Mouse (Mus musculus) thymus, adult 18-20 months (tissue): ENCODE results near the gene Zbtb9.
"Not testable (repeated sequence)": the region's sequence is repeated elsewhere in the genome, so short reads cannot be mapped to it uniquely, and the experiment has no call there.

Experiments used
- DNase-seq, 2 experiments: peaks; one replicate each; pipeline ENCODE4 v3.0.0; 2022; ENCODE audit warnings: mixed read lengths in 2 of 2

Zbtb9 gene

DNA sequence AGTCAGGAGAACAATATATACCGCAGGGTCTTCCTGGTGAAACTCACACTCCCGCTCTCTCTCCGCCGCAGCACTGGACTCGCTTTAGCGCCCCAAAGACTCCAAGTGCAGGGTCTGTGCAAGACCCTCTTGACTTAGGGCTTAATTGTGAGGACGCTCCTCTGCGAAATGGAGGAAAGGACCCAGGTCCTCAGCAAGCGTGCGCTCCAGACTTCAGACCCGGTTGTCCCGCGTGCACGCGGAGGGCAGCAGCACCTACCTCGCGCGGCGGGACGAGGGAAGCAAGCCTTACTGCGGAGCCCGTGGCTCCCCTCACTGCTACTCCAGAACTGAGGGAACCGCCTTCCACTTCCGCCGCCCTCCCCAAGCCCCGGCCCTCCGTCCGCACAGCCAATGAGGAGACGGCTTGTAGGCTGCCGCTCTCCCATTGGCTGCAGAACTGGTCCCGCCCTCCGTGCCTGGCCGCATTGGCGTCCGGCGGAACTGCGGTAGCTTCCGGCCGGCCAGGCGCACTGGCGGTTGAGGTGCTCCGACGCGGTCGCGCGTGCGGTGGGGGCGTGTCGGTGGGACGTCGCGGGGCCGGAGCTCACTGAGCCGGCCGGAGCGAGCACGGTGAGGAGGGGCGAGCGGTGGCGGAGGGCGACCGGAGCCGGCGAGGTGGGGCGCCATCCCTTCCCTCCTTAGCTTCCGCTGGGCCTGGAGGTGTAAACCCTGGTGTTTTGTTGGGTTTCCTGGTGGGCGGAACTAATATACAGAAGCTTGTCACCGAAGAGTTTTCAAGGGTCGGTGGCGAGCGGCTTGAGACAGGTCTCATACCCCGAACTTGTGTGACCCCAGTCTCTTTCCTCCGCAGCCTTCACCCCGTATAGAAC lies at the start of gene Zbtb9:
Gene Zbtb9 (plus strand): TSS at position 465 of the 872 bp plus-strand sequence.
- peak; percentile 96 for DNase-seq

DNA sequence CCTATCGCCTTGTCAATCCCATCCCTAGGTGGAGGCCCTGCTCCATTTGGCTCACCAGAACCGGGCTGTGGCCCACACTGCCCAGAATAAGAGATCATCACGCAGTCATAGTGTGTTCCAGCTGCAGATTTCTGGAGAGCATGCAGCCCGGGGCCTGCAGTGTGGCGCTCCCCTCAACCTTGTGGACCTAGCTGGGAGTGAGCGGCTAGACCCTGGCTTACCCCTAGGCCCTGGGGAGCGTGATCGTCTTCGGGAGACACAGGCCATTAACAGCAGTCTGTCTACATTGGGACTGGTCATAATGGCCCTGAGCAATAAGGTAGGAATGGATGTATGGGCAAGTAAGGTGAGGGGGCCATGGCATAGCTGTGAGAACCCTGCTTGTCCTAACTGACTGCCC lies 47.6 kb upstream of the Zbtb9 start:
- not testable (repeated sequence) for DNase-seq

DNA sequence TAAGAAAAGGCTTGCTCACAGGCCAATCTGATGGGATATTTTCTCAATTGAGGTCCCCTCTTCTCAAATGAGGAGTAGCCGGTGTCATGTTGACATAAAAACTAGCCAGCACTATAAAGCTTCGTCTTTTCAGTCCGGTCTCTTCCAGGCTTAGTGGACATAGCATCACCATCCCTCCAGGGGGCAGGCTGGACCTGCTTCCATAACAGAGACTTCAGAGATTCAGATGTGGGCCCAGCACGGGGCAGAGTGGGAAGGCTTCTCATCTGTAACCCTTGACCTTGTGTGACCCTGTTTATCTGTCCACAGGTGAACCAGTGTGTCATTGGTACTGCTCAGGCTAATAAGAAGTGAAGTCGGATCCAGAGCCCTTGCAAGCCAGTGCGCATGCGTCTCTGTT lies 41.2 kb upstream of the Zbtb9 start:
- not testable (repeated sequence) for DNase-seq

DNA sequence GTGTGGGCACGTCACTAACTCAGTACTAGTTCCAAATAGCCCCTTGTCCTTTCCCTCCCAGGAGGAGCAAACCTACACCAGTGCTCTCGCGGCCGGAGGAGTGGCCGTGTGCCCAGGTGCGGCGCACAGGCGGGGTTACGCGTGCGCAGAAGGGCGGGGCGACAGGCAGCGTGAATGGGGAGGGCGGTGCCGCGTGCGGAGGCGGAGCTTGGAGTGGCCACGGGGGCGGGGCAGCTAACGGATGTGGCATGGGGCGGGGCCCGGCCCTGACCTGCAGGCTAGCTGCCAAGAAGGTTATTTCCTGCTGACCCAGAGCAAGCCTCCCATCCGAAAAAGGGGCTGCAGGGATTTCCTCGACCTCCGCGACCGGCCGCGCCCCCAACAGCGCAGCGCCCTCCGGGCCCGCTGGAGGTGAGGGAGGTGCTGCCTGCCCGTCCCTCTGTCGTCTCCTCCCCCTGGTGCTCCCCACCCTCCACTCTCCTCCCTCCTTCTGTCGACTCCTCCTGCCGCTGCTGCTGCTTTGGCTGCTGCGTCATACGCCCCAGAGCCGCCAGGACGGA lies 40.0 kb upstream of the Zbtb9 start, which contains the start of gene Phf1:
Gene Phf1 (plus strand): TSS at position 214 of the 560 bp plus-strand sequence.
- DNase-seq, result peak; percentile 93 to 95

DNA sequence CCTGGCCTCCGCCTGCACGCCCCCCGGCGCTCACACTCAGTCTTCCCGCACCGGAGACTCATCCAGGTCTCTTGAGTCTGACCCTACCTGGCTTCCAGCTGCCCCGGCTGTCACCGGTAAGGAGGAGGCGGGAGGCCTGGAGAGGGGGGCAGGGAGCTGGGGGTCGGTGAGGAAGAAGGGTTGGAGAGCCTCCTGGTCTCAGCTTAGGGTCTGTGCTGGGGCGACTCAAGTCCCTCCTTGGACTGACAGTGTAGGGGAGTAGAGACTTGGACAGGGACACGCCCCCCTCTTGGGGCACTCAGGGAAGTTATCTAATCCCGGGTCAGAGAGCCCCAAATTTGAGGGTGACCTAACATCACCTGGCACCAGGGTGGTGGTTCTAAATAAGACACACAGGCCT lies 39.5 kb upstream of the Zbtb9 start:
- no peak for DNase-seq

DNA sequence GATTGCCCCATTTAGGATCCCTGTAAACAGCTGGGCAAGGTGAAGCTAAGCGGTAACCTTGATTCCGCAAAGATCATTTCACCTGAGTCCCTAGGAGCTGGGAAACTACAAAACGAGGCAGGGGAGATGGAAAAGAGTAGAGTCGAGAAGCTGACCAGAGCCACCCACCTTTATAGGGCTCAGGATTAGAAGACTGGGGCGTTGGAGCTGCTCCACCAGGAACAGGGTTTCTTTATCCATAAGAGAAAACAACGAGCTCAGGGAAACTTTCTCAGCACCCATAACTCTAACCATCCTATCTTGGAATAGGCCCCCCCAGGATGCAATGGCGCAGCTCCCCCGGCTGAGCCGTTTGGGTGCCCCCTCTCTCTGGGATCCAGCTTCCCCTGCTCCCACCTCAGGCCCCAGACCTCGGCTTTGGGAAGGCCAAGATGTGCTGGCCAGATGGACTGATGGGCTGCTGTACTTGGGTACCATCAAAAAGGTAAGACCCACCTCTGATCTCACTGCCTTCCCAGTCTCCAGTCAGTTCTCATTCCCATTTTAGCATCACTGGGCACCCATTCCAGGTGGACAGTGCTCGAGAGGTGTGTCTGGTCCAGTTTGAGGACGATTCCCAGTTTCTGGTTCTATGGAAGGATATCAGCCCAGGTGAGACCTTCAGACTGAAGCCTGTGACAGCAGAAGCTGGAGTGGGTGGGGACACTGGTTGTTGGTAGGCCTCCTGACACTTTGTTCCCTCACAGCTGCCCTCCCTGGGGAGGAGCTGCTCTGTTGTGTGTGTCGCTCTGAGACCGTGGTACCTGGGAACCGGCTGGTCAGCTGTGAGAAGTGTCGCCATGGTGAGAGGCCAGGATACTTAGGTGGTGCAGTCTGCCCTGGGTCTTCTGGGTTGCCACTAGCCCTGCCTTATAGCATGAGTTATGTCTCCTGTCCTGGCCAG lies 38.8 kb upstream of the Zbtb9 start:
- DNase-seq, result no peak

DNA sequence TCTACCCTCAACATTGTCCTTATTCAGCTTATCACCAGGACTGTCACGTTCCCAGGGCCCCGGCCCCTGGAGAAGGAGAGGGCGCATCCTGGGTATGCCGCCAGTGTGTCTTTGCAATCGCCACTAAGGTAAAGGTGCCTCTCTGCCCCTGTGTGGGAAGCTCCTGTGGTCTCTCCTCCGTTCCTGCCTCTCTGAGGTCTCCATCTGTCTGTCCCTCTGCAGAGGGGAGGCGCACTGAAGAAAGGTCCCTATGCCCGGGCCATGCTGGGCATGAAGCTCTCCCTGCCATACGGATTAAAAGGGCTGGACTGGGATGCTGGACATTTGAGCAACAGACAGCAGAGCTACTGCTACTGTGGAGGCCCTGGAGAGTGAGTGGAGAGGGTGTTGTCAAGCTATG lies 37.9 kb upstream of the Zbtb9 start:
- no peak for DNase-seq

DNA sequence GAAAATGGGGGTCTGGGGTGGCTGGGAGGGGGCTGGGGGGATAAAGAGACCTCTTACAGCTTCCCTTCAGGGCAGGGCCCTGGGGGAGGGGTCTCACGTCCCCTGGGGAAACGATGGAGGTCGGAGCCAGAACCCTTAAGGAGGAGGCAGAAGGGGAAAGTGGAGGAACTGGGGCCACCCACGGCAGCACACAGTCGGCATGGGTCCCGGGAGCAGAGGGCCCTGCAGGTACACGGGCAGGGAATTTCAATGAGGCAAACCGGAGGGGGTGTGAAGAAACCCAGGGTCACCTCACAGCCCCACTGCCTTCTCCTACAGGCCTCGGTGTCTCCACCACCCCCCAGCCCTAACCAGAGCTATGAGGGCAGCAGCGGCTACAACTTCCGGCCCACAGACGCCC lies 36.5 kb upstream of the Zbtb9 start:
- DNase-seq, result no peak

DNA sequence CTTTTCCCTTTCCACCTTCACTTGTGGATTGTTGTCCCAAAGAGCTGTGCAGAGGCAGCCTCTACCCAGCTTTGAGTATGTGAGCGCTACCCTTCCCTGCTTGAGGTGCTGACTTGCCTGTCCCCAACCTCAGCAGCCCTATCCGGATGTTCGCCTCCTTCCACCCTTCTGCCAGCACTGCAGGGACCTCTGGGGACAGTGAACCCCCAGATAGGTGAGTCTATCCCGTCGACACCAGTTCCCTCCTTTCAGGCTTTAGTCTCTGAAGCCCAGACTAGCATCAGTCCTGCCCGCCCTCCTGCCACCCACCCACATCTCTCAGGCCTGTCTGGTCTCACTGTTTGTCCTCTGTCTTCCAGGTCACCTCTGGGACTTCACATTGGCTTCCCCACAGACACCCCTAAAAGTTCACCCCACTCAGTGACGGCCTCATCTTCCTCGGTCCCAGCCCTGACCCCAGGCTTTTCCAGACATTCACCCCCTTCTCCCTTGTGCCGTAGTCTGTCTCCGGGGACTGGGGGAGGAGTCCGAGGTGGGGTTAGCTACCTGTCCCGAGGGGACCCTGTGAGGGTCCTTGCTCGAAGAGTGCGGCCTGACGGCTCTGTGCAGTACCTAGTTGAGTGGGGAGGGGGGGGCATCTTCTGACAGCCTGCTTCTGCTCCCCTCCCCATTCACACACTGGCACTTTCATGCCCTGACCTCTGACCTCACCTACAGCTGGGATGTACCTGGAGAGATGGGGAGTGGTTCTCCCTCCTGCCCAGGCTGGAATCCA lies 35.9 kb upstream of the Zbtb9 start:
- DNase-seq, result no peak

DNA sequence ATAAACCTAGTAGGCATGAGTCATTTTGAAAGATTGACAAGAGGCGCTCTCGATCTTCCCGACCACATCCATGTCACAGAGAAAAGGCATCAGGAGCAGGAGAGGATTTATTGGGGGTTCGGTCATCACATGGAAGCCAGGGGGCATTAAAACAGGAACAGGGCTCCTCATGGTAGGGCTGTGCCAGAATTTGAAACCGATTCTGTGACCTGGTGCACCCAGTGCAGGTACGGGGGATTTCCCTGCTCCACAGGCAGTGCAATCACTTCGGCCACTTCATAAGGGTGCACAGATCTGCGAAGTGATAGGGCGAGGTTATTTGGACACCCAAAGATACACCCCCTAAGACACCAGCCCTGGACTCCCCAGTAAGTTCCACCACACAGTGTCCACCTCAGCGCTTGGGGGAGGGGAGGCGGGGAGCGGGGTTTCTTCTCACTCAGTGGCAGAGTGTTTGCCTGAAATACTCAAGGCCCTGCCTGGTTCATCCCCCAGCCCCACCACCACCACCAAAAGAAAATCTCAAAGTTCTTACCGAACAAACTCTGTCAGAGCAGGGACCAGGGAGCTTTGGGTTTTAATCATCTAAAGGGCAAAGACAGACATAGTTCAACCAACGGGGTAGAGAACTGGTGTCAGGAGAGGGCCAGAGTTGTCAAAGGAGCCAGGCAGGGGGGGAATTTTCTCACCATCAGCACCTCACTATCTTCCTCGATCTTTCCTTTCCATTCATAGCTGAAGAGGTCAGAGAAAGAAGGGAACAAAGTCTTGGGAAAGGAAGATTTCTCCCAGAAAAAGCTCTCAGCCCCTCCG lies 34.9 kb upstream of the Zbtb9 start:
- no peak for DNase-seq

DNA sequence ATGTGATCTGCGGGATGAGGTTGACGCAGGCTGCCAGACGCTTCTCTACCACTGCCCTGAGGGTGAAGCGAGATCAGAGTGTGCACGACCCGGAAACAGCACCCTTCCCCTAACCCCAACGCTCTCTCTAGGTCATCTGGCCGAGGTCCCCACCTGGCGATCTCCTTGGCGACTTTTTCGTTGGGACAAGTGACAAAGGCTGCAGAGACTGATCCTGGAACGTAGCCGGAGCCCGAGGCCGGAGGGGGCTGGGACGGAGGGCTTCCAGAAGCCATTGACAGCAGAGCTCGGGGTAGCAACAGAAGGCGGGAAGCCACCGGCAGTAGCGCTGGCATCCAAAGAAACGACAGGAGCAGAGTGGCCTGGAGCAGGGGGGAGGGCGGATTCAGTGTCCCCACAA lies 34.2 kb upstream of the Zbtb9 start:
- no peak for DNase-seq

DNA sequence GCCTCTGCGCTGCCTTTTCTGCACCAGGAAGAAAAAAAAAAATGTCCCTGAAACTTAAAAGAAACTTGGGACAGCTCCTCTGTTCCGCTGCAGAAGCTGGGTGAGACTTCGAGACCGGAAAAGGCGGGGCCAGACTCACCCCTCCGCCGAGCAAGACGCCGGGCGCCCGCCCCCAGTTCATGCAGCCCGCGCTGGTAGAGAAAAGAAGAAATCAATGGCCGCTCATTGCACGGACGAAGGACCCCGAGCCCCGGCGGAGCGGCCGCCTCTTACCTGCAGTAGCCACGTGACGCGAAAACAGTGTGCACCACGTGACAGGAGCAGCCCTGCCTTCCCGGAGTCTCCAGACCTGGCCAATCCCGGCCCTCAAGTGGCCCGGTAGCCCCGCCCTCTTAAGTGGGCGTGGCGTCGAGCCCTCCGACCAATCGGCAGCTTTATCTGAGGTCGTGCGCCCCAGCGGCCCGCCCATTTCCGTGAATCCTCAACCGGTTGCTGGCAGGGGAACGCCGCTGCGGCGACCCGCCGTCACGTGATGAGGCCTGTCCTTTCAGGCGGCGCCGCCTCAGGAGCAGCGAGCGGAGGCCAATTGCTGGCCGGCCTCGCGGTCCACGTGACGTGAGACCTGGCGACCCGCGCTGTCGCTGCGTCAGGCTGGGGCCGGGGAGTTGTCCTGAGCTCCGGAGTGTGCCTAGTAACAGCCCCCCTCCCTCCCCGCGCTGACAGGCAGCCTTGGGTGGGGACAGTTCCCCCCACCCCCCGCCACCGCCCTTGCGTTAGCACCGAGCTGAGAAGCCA lies 33.6 kb upstream of the Zbtb9 start, which contains the start of gene Cuta:
Gene Cuta (minus strand): TSS at position 392 of the 795 bp plus-strand sequence.
- peak; percentile 100 for DNase-seq

DNA sequence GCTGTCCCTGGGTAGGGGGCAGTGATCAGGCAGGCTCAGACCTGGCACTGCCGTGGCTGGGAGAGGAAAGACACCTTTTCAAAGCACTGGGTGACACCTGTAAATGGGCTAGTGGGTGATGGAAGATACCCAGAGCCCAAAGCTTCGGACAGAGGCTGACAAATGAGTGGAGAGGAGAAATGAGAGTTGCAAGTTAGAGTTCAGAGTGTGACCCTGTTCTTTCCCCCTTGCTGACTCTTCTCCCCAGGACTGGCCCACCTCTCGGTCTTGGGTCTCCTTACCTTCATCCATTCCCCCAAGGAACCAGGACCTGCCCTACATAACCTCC lies 33.0 kb upstream of the Zbtb9 start:
- DNase-seq, result no peak

DNA sequence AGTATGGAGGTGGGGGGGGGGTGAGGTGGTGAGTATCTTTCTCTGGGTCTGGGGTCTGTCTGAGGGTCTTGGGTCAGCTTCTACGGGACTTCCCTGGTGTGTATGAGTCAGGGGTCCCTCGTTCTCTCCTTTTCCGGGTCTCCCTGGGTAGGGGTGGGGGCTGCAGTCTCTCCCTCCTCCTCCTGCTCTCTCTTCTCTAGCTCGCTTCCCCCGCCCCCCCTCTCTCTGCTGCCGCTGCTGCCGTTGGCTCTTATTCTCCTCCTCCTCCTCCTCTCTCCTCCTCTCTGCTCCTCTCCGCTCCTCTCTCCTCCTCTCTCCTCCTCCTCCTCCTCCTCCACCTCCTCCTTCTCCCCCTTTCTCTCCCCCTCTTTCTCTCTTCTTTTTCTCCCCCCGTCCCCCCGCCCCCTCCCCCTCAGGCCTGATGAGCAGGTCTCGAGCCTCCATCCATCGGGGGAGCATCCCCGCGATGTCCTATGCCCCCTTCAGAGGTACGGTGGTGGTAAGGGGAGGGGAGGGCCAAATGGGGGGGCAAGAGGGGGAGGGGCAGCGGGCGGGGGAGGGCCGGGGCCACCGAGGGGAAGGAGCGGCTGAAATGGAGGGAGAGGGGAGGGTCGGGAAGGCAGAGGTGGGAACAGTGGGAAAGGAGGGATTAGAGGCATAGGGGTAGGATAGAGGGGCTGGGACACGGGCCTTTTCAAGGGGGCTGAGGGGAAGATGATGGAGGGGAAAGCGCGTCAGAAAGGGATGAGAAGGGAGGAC lies 31.8 kb upstream of the Zbtb9 start, which contains the start of gene Syngap1:
Gene Syngap1 (plus strand): TSS at position 223 of the 759 bp plus-strand sequence.
- DNase-seq, result no peak

DNA sequence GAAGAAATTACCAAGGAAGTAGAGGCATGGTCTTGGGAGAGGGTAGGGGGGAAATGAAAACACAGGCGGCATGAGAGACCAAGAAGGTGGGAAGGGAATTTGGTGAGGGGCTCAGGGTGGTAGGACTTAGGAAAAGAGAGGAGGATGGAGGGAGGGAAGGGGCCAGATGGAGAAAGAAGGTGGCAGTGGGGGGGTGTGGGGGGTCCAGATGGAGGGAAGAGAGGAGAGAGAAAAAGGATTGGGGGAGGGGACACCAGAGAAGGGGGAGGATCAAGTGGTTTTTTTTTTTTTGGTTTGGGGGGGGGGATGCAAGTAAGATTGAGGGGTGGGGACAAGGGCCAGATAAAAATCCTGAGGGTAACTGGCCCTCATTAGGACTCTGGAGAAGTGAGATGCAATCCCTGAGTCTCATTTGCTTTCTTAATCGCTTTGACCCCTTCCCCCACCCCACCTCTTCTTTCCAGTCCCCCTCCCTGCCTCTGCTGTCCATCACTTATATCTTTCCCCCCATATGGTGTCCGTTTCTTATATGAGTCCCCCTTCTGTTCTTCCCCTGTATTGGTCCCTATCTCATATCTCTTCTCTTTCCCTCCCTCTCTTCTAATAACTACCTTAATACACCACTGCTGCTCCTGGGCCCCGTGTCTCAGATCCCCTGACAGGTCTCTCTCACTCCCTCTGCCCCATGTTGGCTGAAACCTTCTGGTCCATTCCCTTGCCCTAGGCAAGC lies 31.0 kb upstream of the Zbtb9 start:
- no peak for DNase-seq

DNA sequence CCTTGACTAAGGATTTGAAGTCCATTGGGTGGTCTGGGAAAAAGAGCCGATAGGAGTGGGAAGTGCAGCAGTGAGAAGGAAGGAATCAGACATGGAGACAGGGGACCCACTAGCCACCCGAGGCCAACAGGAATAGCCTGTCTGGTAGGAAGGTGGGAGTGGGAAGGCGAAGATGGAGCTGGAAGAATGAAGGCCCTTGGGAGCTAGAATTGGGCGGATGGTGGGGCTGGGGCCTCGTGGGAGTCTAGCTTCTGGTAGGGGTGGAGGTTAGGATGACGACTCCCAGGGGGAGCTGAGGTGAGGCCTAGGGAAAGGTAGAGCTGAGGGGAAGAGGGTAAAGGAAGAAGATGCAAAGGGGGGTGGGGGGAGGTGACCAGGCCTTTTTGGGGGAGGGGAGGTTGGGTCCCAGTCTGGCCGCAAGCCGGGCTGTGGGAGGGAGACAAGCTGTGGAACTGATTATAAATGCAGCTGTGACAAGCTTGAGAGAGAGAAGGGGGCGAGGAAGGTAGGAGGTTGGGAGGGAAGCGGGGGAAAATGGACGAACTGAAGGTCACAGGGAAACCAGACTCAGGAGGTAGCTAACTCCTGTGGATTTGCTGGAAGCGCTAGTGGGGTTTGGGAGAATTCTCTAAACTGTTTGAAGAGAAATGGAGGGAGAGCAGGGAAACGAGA lies 27.0 kb upstream of the Zbtb9 start:
- no peak for DNase-seq

DNA sequence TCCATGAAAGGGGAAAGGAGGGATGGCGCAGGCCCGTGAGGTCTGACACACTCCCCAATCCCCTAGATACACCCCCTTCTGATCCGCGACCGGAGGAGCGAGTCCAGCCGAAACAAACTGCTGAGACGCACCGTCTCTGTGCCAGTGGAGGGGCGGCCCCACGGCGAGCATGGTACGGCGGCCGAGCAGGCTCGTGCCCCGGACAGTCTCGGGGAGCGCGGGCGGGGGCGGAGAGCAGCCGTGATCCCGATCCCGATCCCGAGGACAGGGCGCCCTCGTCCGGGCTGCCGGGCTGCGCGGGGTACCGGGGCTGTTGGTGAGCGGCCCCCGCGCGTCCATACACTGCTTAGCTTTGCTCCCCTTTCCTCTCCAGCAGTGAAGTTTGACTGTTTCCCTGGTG lies 26.4 kb upstream of the Zbtb9 start:
- DNase-seq, result no peak
